Mouse (Mus musculus) forelimb bud, embryonic 11.5 days (tissue): Measurements from ENCODE around the gene Pitpnc1.

Source experiments
- DNase-seq: peaks from one replicate; pipeline ENCODE4 v3.0.0-alpha.2; 2012; ENCODE audit warnings: low read depth, low spot score

Pitpnc1 gene

GRCm38 (mm10) chr11:107375816-107376215 is 94.7 kb downstream of the Pitpnc1 start:
- DNase-seq: no peak

GRCm38 (mm10) chr11:107373569-107373968 is 96.9 kb downstream of the Pitpnc1 start:
- DNase-seq: no peak

GRCm38 (mm10) chr11:107373154-107373553 is 97.3 kb downstream of the Pitpnc1 start:
- DNase-seq: no peak

- DNase-seq: no peak
Observed at GRCm38 (mm10) chr11:107372688-107373087, 97.8 kb downstream of the Pitpnc1 start.

GRCm38 (mm10) chr11:107370476-107370875 is 100.0 kb downstream of the Pitpnc1 start:
- no peak for DNase-seq

GRCm38 (mm10) chr11:107369661-107370060 is 100.8 kb downstream of the Pitpnc1 start:
- no peak for DNase-seq

GRCm38 (mm10) chr11:107365938-107366712 is 104.4 kb downstream of the Pitpnc1 start:
- no peak for DNase-seq

- no peak for DNase-seq
Observed at GRCm38 (mm10) chr11:107358695-107359094, 111.8 kb downstream of the Pitpnc1 start.

GRCm38 (mm10) chr11:107356224-107356623 is 114.3 kb downstream of the Pitpnc1 start:
- no peak for DNase-seq

GRCm38 (mm10) chr11:107355526-107355925 is 115.0 kb downstream of the Pitpnc1 start:
- DNase-seq: no peak

GRCm38 (mm10) chr11:107354499-107355143 is 115.9 kb downstream of the Pitpnc1 start:
- DNase-seq: no peak

GRCm38 (mm10) chr11:107352596-107352995 is 117.9 kb downstream of the Pitpnc1 start:
- DNase-seq: no peak

GRCm38 (mm10) chr11:107349756-107350155 is 120.7 kb downstream of the Pitpnc1 start:
- no peak for DNase-seq

- DNase-seq: no peak
Observed at GRCm38 (mm10) chr11:107343031-107343430, 127.5 kb downstream of the Pitpnc1 start.

- no peak for DNase-seq
Observed at GRCm38 (mm10) chr11:107342432-107342831, 128.1 kb downstream of the Pitpnc1 start.

- no peak for DNase-seq
Observed at GRCm38 (mm10) chr11:107341293-107341692, 129.2 kb downstream of the Pitpnc1 start.

GRCm38 (mm10) chr11:107340793-107341192 is 129.7 kb downstream of the Pitpnc1 start:
- no peak for DNase-seq

- DNase-seq: no peak
Observed at GRCm38 (mm10) chr11:107339224-107339805, 131.2 kb downstream of the Pitpnc1 start.

- no peak for DNase-seq
Observed at GRCm38 (mm10) chr11:107337391-107338148, 132.9 kb downstream of the Pitpnc1 start.

GRCm38 (mm10) chr11:107335756-107336155 is 134.7 kb downstream of the Pitpnc1 start:
- no peak for DNase-seq

GRCm38 (mm10) chr11:107334849-107335484 is 135.5 kb downstream of the Pitpnc1 start:
- no peak for DNase-seq
